Mouse (Mus musculus) stomach, embryonic 14.5 days (tissue): Measurements from ENCODE around the gene Padi2. TPM values are rescaled to one million over a fixed set of nuclear protein-coding genes. Genes with fewer than 3 reads are reported as not detected.

Source experiments
- ATAC-seq: fragments of 200-750 bp; cut with Nextera tagmentation; 2 replicates; pipeline ENCODE4 v1.8.0; 2017; ENCODE audit warnings: low read depth, moderate TSS enrichment; ENCODE audit not compliant: insufficient number of reproducible peaks, insufficient read depth, low FRiP score
- H3K27ac ChIP-seq: fragments of 300-500 bp; sonication (generic); 2 replicates; pipeline ENCODE4 v1.5.1; 2014; ENCODE audit warnings: mild to moderate bottlenecking, low read length, moderate library complexity, mixed read lengths
- H3K27me3 ChIP-seq: fragments of 300-500 bp; sonication (generic); 2 replicates; pipeline ENCODE4 v1.6.1; 2014; ENCODE audit warnings: low read length, control low read depth, mixed read lengths; ENCODE audit not compliant: control insufficient read depth, insufficient read depth
- H3K36me3 ChIP-seq: fragments of 300-500 bp; sonication (generic); 2 replicates; pipeline ENCODE4 v1.6.1; 2014; ENCODE audit warnings: mild to moderate bottlenecking, control low read depth, low read length, moderate library complexity, mixed read lengths; ENCODE audit not compliant: control insufficient read depth, insufficient read depth
- H3K4me1 ChIP-seq: fragments of 300-500 bp; sonication (generic); 2 replicates; pipeline ENCODE4 v1.6.1; 2014; ENCODE audit warnings: low read length, control low read depth, mixed read lengths; ENCODE audit not compliant: control insufficient read depth, insufficient read depth
- H3K4me2 ChIP-seq: fragments of 300-500 bp; sonication (generic); replicated peaks from 2 replicates; pipeline ENCODE4 v1.6.1; 2014; ENCODE audit warnings: low read depth, low read length, control low read depth
- H3K4me3 ChIP-seq: fragments of 300-500 bp; sonication (generic); 2 replicates; pipeline ENCODE4 v1.5.1; 2014; ENCODE audit warnings: low read depth, low read length, control low read depth
- H3K9ac ChIP-seq: fragments of 300-500 bp; sonication (generic); replicated peaks from 2 replicates; pipeline ENCODE4 v1.6.1; 2014; ENCODE audit warnings: low read depth, mild to moderate bottlenecking, control low read depth, low read length, moderate library complexity, mixed read lengths
- H3K9me3 ChIP-seq: fragments of 300-500 bp; sonication (generic); 2 replicates; pipeline ENCODE4 v1.6.1; 2016; ENCODE audit warnings: low read depth, low read length, control low read depth; ENCODE audit not compliant: control insufficient read depth
- WGBS: fragments of 180-500 bp; shearing (Covaris S2); extraction: QIAGEN DNeasy Blood & Tissue Kit; methylation state at CpG from one replicate; pipeline ENCODE4 v1.1.7; 2014; 5-methylcytosine and 5-hydroxymethylcytosine counted together
- polyA plus RNA-seq: library from polyadenylated mRNA; unstranded; fragments of >200 nt; fragmentation: Nextera tagmentation; extraction: Ambion mirVana; gene quantifications from 2 replicates; pipeline ENCODE4 v1.2.1, GENCODE M21; 2014

Padi2 gene
- polyA plus RNA-seq, 1 experiment from 2014 or later, result 1.5 TPM

GRCm38 (mm10) chr4:140944961-140945442, 38.9 kb downstream of the Padi2 start:
- Histone ChIP-seq H3K4me2 (no peak overlapping the region), H3K9me3 (no peaks in the 10 kb centered on the region), H3K9ac (no peak overlapping the region), H3K4me3 (no peak overlapping the region), H3K4me1 (no peaks in the 10 kb centered on the region), H3K27ac (no peak overlapping the region), H3K27me3 (no peaks in the 10 kb centered on the region), H3K36me3 (no peaks in the 10 kb centered on the region)
- ATAC-seq, result no peak
- 77% methylated on average over 5 of the region's 5 CpGs for WGBS

GRCm38 (mm10) chr4:140945571-140945970, 39.4 kb downstream of the Padi2 start:
- Histone ChIP-seq H3K9me3 (no peaks in the 10 kb centered on the region), H3K36me3 (no peaks in the 10 kb centered on the region), H3K4me2 (no peak overlapping the region), H3K4me1 (no peaks in the 10 kb centered on the region), H3K27ac (no peak overlapping the region), H3K9ac (no peak overlapping the region), H3K4me3 (no peak overlapping the region), H3K27me3 (no peaks in the 10 kb centered on the region)
- no peak for ATAC-seq
- 91% methylated on average over 4 of the region's 4 CpGs for WGBS

GRCm38 (mm10) chr4:140946048-140946447, 39.9 kb downstream of the Padi2 start:
- no peak for ATAC-seq
- Histone ChIP-seq H3K36me3 (no peaks in the 10 kb centered on the region), H3K4me3 (no peak overlapping the region)

GRCm38 (mm10) chr4:140946580-140947205, 40.5 kb downstream of the Padi2 start:
- no peak overlapping the region for H3K27ac ChIP-seq
- no peaks in the 10 kb centered on the region for H3K4me1 ChIP-seq
- no peaks in the 10 kb centered on the region for H3K9me3 ChIP-seq
- WGBS, result 62% methylated on average over 14 of the region's 14 CpGs
- H3K4me2 ChIP-seq, result no peak overlapping the region
- no peaks in the 10 kb centered on the region for H3K36me3 ChIP-seq
- ATAC-seq, result no peak
- H3K4me3 ChIP-seq, result no peak overlapping the region
- H3K27me3 ChIP-seq, result no peaks in the 10 kb centered on the region
- no peak overlapping the region for H3K9ac ChIP-seq

More at GRCm38 (mm10) chr4:140946048-140946447, 39.9 kb downstream of the Padi2 start:
- H3K4me1 ChIP-seq, result no peaks in the 10 kb centered on the region
- H3K4me2 ChIP-seq, result no peak overlapping the region
- no peak overlapping the region for H3K9ac ChIP-seq
- H3K27me3 ChIP-seq, result no peaks in the 10 kb centered on the region
- no peak overlapping the region for H3K27ac ChIP-seq
- 45% methylated on average over 4 of the region's 4 CpGs for WGBS
- H3K9me3 ChIP-seq, result no peaks in the 10 kb centered on the region

- 76% methylated on average over 12 of the region's 12 CpGs for WGBS
- H3K9ac ChIP-seq, result no peak overlapping the region
- H3K4me1 ChIP-seq, result no peaks in the 10 kb centered on the region
- no peaks in the 10 kb centered on the region for H3K9me3 ChIP-seq
- no peaks in the 10 kb centered on the region for H3K27me3 ChIP-seq
- H3K27ac ChIP-seq, result no peak overlapping the region
- no peak overlapping the region for H3K4me3 ChIP-seq
- H3K4me2 ChIP-seq, result no peak overlapping the region
- ATAC-seq, result no peak
- H3K36me3 ChIP-seq, result no peaks in the 10 kb centered on the region
Measured at GRCm38 (mm10) chr4:140947487-140948440, 41.6 kb downstream of the Padi2 start.

- H3K4me3 ChIP-seq, result no peak overlapping the region
- no peaks in the 10 kb centered on the region for H3K4me1 ChIP-seq
- WGBS, result 79% methylated on average over 6 of the region's 6 CpGs
- no peaks in the 10 kb centered on the region for H3K27me3 ChIP-seq
- H3K9ac ChIP-seq, result no peak overlapping the region
- no peak overlapping the region for H3K4me2 ChIP-seq
- H3K27ac ChIP-seq, result no peak overlapping the region
- no peak for ATAC-seq
- no peaks in the 10 kb centered on the region for H3K36me3 ChIP-seq
- no peaks in the 10 kb centered on the region for H3K9me3 ChIP-seq
Measured at GRCm38 (mm10) chr4:140948481-140948880, 42.3 kb downstream of the Padi2 start.

- no peak overlapping the region for H3K4me3 ChIP-seq
- H3K36me3 ChIP-seq, result no peaks in the 10 kb centered on the region
- no peaks in the 10 kb centered on the region for H3K27me3 ChIP-seq
- H3K27ac ChIP-seq, result no peak overlapping the region
- no peak for ATAC-seq
- 81% methylated on average over 8 of the region's 8 CpGs for WGBS
- H3K4me1 ChIP-seq, result no peaks in the 10 kb centered on the region
- no peak overlapping the region for H3K4me2 ChIP-seq
- H3K9me3 ChIP-seq, result no peaks in the 10 kb centered on the region
- no peak overlapping the region for H3K9ac ChIP-seq
Measured at GRCm38 (mm10) chr4:140949052-140949451, 42.9 kb downstream of the Padi2 start.

- H3K4me2 ChIP-seq, result no peak overlapping the region
- ATAC-seq, result no peak
- no peak overlapping the region for H3K4me3 ChIP-seq
- H3K9ac ChIP-seq, result no peak overlapping the region
- H3K27ac ChIP-seq, result no peak overlapping the region
- no peaks in the 10 kb centered on the region for H3K36me3 ChIP-seq
- no peaks in the 10 kb centered on the region for H3K9me3 ChIP-seq
- WGBS, result 87% methylated on average over 16 of the region's 16 CpGs
- no peaks in the 10 kb centered on the region for H3K4me1 ChIP-seq
- H3K27me3 ChIP-seq, result no peaks in the 10 kb centered on the region
Measured at GRCm38 (mm10) chr4:140949616-140950015, 43.5 kb downstream of the Padi2 start.
